Mouse (Mus musculus): ENCODE results near the gene Xlr5c. TPM values are rescaled to one million over a fixed set of nuclear protein-coding genes. Genes with fewer than 3 reads are reported as not detected.
"Not testable (repeated sequence)": the region's sequence is repeated elsewhere in the genome, so short reads cannot be mapped to it uniquely, and the experiment has no call there.

Xlr5c gene
- polyA plus RNA-seq, 1 experiment from 2014 or later, result not detected

GRCm38 (mm10) chrX:73295745-73296144 lies 3.0 kb upstream of the Xlr5c start:
- not testable (repeated sequence) for H3K9ac ChIP-seq (ENCODE audit: low read depth, low read length); ATAC-seq (replicated peaks; ENCODE audit: low FRiP score); H3K27ac ChIP-seq (ENCODE audit: low read depth, low read length); H3K4me1 ChIP-seq (replicated peaks; ENCODE audit: control insufficient read depth, insufficient read depth, low read length); DNase-seq (ENCODE audit: low spot score); H3K4me2 ChIP-seq; H3K36me3 ChIP-seq (ENCODE audit: control insufficient read depth, insufficient read depth, low read length); H3K4me3 ChIP-seq (ENCODE audit: low read depth, low read length); H3K9me3 ChIP-seq (ENCODE audit: control insufficient read depth, low read length); H3K27me3 ChIP-seq (replicated peaks; ENCODE audit: control insufficient read depth, insufficient read depth, low read length)
- WGBS, result 58% methylated on average over 7 of the region's 10 CpGs

- H3K4me3 ChIP-seq (ENCODE audit: low read depth, low read length); H3K27ac ChIP-seq (ENCODE audit: low read depth, low read length); ATAC-seq (replicated peaks; ENCODE audit: low FRiP score); H3K9ac ChIP-seq (ENCODE audit: low read depth, low read length); H3K4me1 ChIP-seq (replicated peaks; ENCODE audit: control insufficient read depth, insufficient read depth, low read length); DNase-seq (ENCODE audit: low spot score); H3K36me3 ChIP-seq (ENCODE audit: control insufficient read depth, insufficient read depth, low read length); H3K27me3 ChIP-seq (replicated peaks; ENCODE audit: control insufficient read depth, insufficient read depth, low read length); H3K9me3 ChIP-seq (ENCODE audit: control insufficient read depth, low read length); H3K4me2 ChIP-seq: not testable (repeated sequence)
- 83% methylated on average over 14 of the region's 14 CpGs for WGBS
Measured at GRCm38 (mm10) chrX:73265270-73265669, 27.5 kb downstream of the Xlr5c start, which contains the start of gene Xlr3c. Xlr3c (minus strand) TSS chrX:73265390.

GRCm38 (mm10) chrX:73262428-73262827 lies 30.3 kb downstream of the Xlr5c start:
- 96% methylated on average over 1 of the region's 2 CpGs for WGBS
- not testable (repeated sequence) for H3K4me1 ChIP-seq (replicated peaks; ENCODE audit: control insufficient read depth, insufficient read depth, low read length); H3K36me3 ChIP-seq (ENCODE audit: control insufficient read depth, insufficient read depth, low read length); H3K27me3 ChIP-seq (replicated peaks; ENCODE audit: control insufficient read depth, insufficient read depth, low read length); H3K4me3 ChIP-seq (ENCODE audit: low read depth, low read length); H3K27ac ChIP-seq (ENCODE audit: low read depth, low read length); DNase-seq (ENCODE audit: low spot score); H3K9ac ChIP-seq (ENCODE audit: low read depth, low read length); H3K4me2 ChIP-seq; ATAC-seq (replicated peaks; ENCODE audit: low FRiP score); H3K9me3 ChIP-seq (ENCODE audit: control insufficient read depth, low read length)

GRCm38 (mm10) chrX:73242821-73243325 lies 49.9 kb downstream of the Xlr5c start, which contains the start of gene Xlr4c:
Xlr4c (minus strand) TSS chrX:73243130.
- not testable (repeated sequence) for H3K4me1 ChIP-seq (replicated peaks; ENCODE audit: control insufficient read depth, insufficient read depth, low read length); H3K4me3 ChIP-seq (ENCODE audit: low read depth, low read length); H3K9me3 ChIP-seq (ENCODE audit: control insufficient read depth, low read length); H3K27ac ChIP-seq (ENCODE audit: low read depth, low read length); H3K27me3 ChIP-seq (replicated peaks; ENCODE audit: control insufficient read depth, insufficient read depth, low read length); H3K4me2 ChIP-seq; H3K36me3 ChIP-seq (ENCODE audit: control insufficient read depth, insufficient read depth, low read length); ATAC-seq (replicated peaks; ENCODE audit: low FRiP score); H3K9ac ChIP-seq (ENCODE audit: low read depth, low read length); DNase-seq (ENCODE audit: low spot score)
- 73% methylated on average over 11 of the region's 14 CpGs for WGBS

Other genes with a start within 250 kb of the Xlr5c start
- not detected in 2 replicates for gene Pnma3, start 228.2 kb downstream of the Xlr5c start, polyA plus RNA-seq (2014; fragmentation: Nextera tagmentation; extraction: Ambion mirVana)
- 1.2 and 1.9 TPM in 2 replicates for gene Xlr4a, start 210.5 kb downstream of the Xlr5c start, polyA plus RNA-seq (2014; fragmentation: Nextera tagmentation; extraction: Ambion mirVana)
- 4.3 and 4.5 TPM in 2 replicates for gene Xlr3a, start 195.9 kb downstream of the Xlr5c start, polyA plus RNA-seq (2014; fragmentation: Nextera tagmentation; extraction: Ambion mirVana)
- 0.13 TPM in 1 of 2 replicates, not detected in the other for gene Gm14685, start 175.9 kb downstream of the Xlr5c start, polyA plus RNA-seq (2014; fragmentation: Nextera tagmentation; extraction: Ambion mirVana)
- gene Xlr5b, start 144.2 kb downstream of the Xlr5c start, polyA plus RNA-seq (2014; fragmentation: Nextera tagmentation; extraction: Ambion mirVana), result not detected in 2 replicates
- not detected in 2 replicates for gene DXBay18, start 143.5 kb downstream of the Xlr5c start, polyA plus RNA-seq (2014; fragmentation: Nextera tagmentation; extraction: Ambion mirVana)
- not detected in 2 replicates for gene Spin2d, start 116.0 kb downstream of the Xlr5c start, polyA plus RNA-seq (2014; fragmentation: Nextera tagmentation; extraction: Ambion mirVana)
- gene Xlr3b, start 100.8 kb downstream of the Xlr5c start, polyA plus RNA-seq (2014; fragmentation: Nextera tagmentation; extraction: Ambion mirVana), result 5.2 and 8.1 TPM in 2 replicates
- 3.3 and 3.8 TPM in 2 replicates for gene Xlr4b, start 78.6 kb downstream of the Xlr5c start, polyA plus RNA-seq (2014; fragmentation: Nextera tagmentation; extraction: Ambion mirVana)
- gene F8a, start 64.7 kb downstream of the Xlr5c start, polyA plus RNA-seq (2014; fragmentation: Nextera tagmentation; extraction: Ambion mirVana), result 6.2 and 6.5 TPM in 2 replicates
- 0.53 and 1.2 TPM in 2 replicates for gene Xlr4c, start 49.8 kb downstream of the Xlr5c start, polyA plus RNA-seq (2014; fragmentation: Nextera tagmentation; extraction: Ambion mirVana)
- not detected in 2 replicates for gene Xlr3c, start 27.6 kb downstream of the Xlr5c start, polyA plus RNA-seq (2014; fragmentation: Nextera tagmentation; extraction: Ambion mirVana)
- gene Xlr5a, start within 50 bp of the Xlr5c start, polyA plus RNA-seq (2014; fragmentation: Nextera tagmentation; extraction: Ambion mirVana), result not detected in 2 replicates
- gene Gm45015, start 43.9 kb upstream of the Xlr5c start, polyA plus RNA-seq (2014; fragmentation: Nextera tagmentation; extraction: Ambion mirVana), result not detected in 2 replicates
- gene Zfp275, start 49.6 kb upstream of the Xlr5c start, polyA plus RNA-seq (2014; fragmentation: Nextera tagmentation; extraction: Ambion mirVana), result 8.4 TPM in 2 replicates
- gene Gm18336, start 105.8 kb upstream of the Xlr5c start, polyA plus RNA-seq (2014; fragmentation: Nextera tagmentation; extraction: Ambion mirVana), result not detected in 2 replicates
- gene Zfp92, start 118.1 kb upstream of the Xlr5c start, polyA plus RNA-seq (2014; fragmentation: Nextera tagmentation; extraction: Ambion mirVana), result 0.06 TPM in 1 of 2 replicates, not detected in the other
- gene Trex2, start 142.4 kb upstream of the Xlr5c start, polyA plus RNA-seq (2014; fragmentation: Nextera tagmentation; extraction: Ambion mirVana), result not detected in 2 replicates
- gene Haus7, start 166.1 kb upstream of the Xlr5c start, polyA plus RNA-seq (2014; fragmentation: Nextera tagmentation; extraction: Ambion mirVana), result 66.2 and 67.8 TPM in 2 replicates
- gene Bgn, start 190.6 kb upstream of the Xlr5c start, polyA plus RNA-seq (2014; fragmentation: Nextera tagmentation; extraction: Ambion mirVana), result 21.5 and 22.9 TPM in 2 replicates
- gene Atp2b3, start 210.1 kb upstream of the Xlr5c start, polyA plus RNA-seq (2014; fragmentation: Nextera tagmentation; extraction: Ambion mirVana), result 0.09 and 0.10 TPM in 2 replicates